Comparison of ENCODE assay signal across 14 mouse cellular contexts in genomic region chr1:51872493-51873261, GRCm38 (mm10).
"Had no signal": no experiment of that assay in that cellular context is flagged by ENCODE, and none has a peak within 500 bp of the region (broad histone marks: within the 10 kb centered on the region; RNA-seq: fewer than 3 reads in every experiment).

No protein-coding gene starts in this region.

- H3K27me3 ChIP-seq: kidney, embryonic 15.5 days; liver, embryonic 13.5 days; lung, embryonic 15.5 days; midbrain, embryonic 13.5 days; stomach, embryonic 15.5 days had no signal

- H3K36me3 ChIP-seq: liver, embryonic 13.5 days; lung, embryonic 15.5 days; stomach, embryonic 15.5 days had no signal

- ATAC-seq: liver, postnatal 0 days; midbrain, embryonic 13.5 days had no signal

- H3K4me2 ChIP-seq: kidney, embryonic 15.5 days; liver, embryonic 13.5 days; lung, embryonic 15.5 days; midbrain, embryonic 13.5 days; stomach, embryonic 15.5 days had no signal

- H3K27ac ChIP-seq: kidney, embryonic 15.5 days; left cerebral cortex, adult 2 months; liver, embryonic 13.5 days; lung, embryonic 15.5 days; midbrain, embryonic 13.5 days; stomach, embryonic 15.5 days had no signal

- H3K9me3 ChIP-seq: kidney, embryonic 15.5 days; liver, embryonic 13.5 days; lung, embryonic 15.5 days; midbrain, embryonic 13.5 days; stomach, embryonic 15.5 days had no signal

- H3K4me3 ChIP-seq: kidney, embryonic 15.5 days; left cerebral cortex, adult 2 months; liver, embryonic 13.5 days; lung, embryonic 15.5 days; midbrain, embryonic 13.5 days; stomach, embryonic 15.5 days had no signal

- H3K4me1 ChIP-seq: liver, embryonic 13.5 days; lung, embryonic 15.5 days; midbrain, embryonic 13.5 days; stomach, embryonic 15.5 days had no signal

- H3K9ac ChIP-seq: kidney, embryonic 15.5 days; liver, embryonic 13.5 days; liver, postnatal 0 days; lung, embryonic 15.5 days; midbrain, embryonic 13.5 days; stomach, embryonic 15.5 days had no signal

- DNase-seq: kidney, adult 18-20 months; kidney, postnatal 25 days; liver; liver, embryonic 13.5 days; liver, postnatal 0 days; lung, postnatal 36 days; right cerebral cortex, postnatal 14 days; thymus, adult 2 months; thymus, postnatal 25 days had no signal
